Mouse (Mus musculus): ENCODE results near the gene Trim44.

DNA sequence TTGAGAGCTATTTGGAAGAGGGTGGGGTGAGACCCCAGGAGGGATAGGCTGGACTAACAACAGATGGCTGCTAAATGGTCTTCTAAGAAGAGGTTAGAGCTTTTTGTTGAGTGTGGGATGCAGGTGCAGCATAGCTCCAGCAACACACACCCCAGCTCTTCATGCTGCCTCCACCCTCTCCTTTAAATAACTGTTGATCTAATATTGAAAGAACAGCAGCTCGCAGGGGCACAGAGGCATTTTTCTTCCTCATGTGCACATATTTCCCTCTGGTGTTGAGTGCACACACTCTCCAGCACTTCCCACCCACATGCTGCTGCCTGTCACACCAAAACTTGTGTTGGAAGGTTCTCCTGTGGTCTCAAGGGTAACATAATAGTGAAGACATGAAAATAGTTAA lies 114.4 kb downstream of the Trim44 start:
- TF ChIP-seq CTCF (IDR thresholded peaks at IDR 0.05; ENCODE audit: extremely low read depth, insufficient read depth, low read length) (no peak), POLR2A (IDR thresholded peaks at IDR 0.05; ENCODE audit: extremely low read depth, insufficient read depth, low read length) (no peak)
